Mouse (Mus musculus) small intestine, adult 2 months (tissue): ENCODE measurements around the gene Ms4a4d. TPM values are rescaled to one million over a fixed set of nuclear protein-coding genes. Genes with fewer than 3 reads are reported as not detected.

Experiments used
- H3K27ac ChIP-seq: fragments of 200-500 bp; 2 replicates; pipeline ENCODE4 v1.5.1; 2012; ENCODE audit warnings: low read depth, low read length, control low read depth, inconsistent platforms; ENCODE audit not compliant: insufficient read depth
- H3K27me3 ChIP-seq: fragments of 200-500 bp; 2 replicates; pipeline ENCODE4 v1.6.1; 2012; ENCODE audit warnings: mild to moderate bottlenecking, moderate library complexity, low read length, inconsistent platforms; ENCODE audit not compliant: control insufficient read depth, insufficient read depth
- H3K36me3 ChIP-seq: fragments of 200-500 bp; 2 replicates; pipeline ENCODE4 v1.6.1; 2012; ENCODE audit warnings: mild to moderate bottlenecking, low read length, control low read depth, inconsistent platforms; ENCODE audit not compliant: control insufficient read depth, insufficient read depth
- H3K4me1 ChIP-seq: fragments of 200-500 bp; 2 replicates; pipeline ENCODE4 v1.6.1; 2012; ENCODE audit warnings: low read length, inconsistent platforms, mixed read lengths; ENCODE audit not compliant: control insufficient read depth, insufficient read depth, insufficient read length
- H3K4me3 ChIP-seq: fragments of 200-500 bp; 2 replicates; pipeline ENCODE4 v1.5.1; 2012; ENCODE audit warnings: low read depth, mild to moderate bottlenecking, control low read depth, inconsistent platforms, low read length, moderate library complexity
- CTCF ChIP-seq: fragments of 200-500 bp; IDR thresholded peaks from 2 replicates; pipeline ENCODE4 v1.5.1; 2012; ENCODE audit warnings: low read depth, mild to moderate bottlenecking, control low read depth, inconsistent platforms, low read length, moderate library complexity, mixed read lengths; ENCODE audit not compliant: insufficient replicate concordance, insufficient read length; ENCODE audit errors: extremely low read depth
- POLR2A ChIP-seq: fragments of 200-500 bp; IDR thresholded peaks from 2 replicates; pipeline ENCODE4 v1.6.1; 2012; ENCODE audit warnings: low read depth, mild to moderate bottlenecking, control low read depth, inconsistent platforms, low read length, moderate library complexity
- WGBS: fragments of 180-500 bp; shearing (Covaris S2); methylation state at CpG from one replicate; pipeline ENCODE4 v1.1.7; 2018; 5-methylcytosine and 5-hydroxymethylcytosine counted together
- polyA plus RNA-seq: library from polyadenylated mRNA; depleted of rRNA; stranded (reverse); fragments of >200 nt; gene quantifications from 2 replicates; pipeline ENCODE4 v1.2.3, GENCODE M21; 2012; rRNA removed

Gene Ms4a4d
- polyA plus RNA-seq, 1 experiment, result 6.6 TPM

DNA sequence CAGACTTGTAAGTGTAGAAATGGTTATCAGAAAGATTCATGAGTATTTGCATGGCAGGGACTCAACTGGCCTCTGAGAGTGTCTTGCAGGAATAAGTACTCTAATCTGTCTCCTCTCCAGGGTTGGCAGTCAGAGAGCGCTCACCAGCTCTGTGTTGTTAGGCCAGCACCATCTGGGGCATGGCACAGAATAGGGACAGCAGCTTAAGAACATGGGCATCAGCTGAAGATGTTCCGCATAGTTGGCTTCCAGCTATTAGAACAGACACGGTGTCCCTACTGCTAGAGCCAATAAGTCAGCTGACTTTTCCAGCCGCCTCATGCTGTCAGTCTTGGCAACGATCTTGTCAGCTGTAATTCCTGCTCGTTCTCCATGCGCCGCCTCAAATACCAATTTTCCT lies 38.4 kb downstream of the Ms4a4d start:
- H3K4me1 ChIP-seq, result no peaks in the 10 kb centered on the region
- 83% methylated on average over 8 of the region's 8 CpGs for WGBS
- H3K27ac ChIP-seq, result no peak overlapping the region
- no peaks in the 10 kb centered on the region for H3K27me3 ChIP-seq
- no peak overlapping the region for H3K4me3 ChIP-seq
- H3K36me3 ChIP-seq, result no peaks in the 10 kb centered on the region
- TF ChIP-seq CTCF (no peak), POLR2A (no peak)

DNA sequence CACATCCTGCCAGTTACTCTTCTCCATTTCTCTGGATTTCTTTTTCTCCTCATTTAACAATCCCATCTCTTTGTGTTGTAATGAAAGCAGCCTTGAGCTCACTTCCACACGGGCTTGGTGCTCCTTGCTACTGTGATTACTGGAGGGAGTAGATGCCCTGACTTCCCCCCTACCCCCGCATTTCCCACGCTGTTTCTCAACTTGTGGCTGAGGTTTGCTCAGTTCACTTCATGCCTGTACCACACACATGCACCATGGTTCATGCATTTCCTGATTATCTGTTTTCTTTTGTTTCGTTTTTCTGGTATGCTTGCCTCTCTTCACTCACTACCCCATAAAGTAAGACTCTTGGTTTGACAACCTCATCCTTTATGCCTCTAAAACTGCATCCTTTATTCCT lies 52.6 kb downstream of the Ms4a4d start:
- Histone ChIP-seq H3K4me1 (peaks cover 2% of the 10 kb centered on the region; the same call in 1 of the 2 replicates), H3K36me3 (no peaks in the 10 kb centered on the region), H3K4me3 (no peak overlapping the region), H3K27ac (no peak overlapping the region), H3K27me3 (no peaks in the 10 kb centered on the region)
- TF ChIP-seq POLR2A (no peak), CTCF (no peak)
- 56% methylated on average over 4 of the region's 4 CpGs for WGBS

DNA sequence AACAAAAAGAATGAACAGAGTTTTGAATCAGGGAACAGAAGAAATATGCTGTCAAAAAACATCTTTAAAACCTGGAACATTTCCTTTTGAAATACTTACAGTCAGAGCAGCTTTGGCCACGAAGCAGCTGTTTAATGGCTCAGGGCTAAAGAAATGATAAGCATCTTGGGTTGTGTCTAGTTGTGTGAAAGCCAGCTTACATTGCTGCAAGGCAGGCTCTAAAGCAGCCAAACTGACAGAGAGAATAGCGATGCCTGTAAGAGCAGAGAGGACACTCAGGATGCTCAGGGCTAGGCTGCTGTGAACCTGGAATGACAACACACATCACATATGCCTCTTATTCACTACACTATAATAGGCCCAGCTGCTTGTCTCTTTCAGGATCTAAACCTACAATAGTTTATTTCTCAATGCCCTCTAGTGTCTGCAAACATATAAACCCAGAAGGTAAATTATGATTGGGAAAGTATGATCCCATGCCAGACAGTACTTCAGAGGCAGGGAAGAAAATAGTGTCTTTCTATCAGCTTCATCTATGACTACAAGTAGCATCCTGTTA lies 53.4 kb downstream of the Ms4a4d start:
- H3K27me3 ChIP-seq, result no peaks in the 10 kb centered on the region
- H3K36me3 ChIP-seq, result no peaks in the 10 kb centered on the region
- no peak overlapping the region for H3K4me3 ChIP-seq
- no peak overlapping the region for H3K27ac ChIP-seq
- 55% methylated on average over 2 of the region's 2 CpGs for WGBS
- H3K4me1 ChIP-seq, result peaks cover 2% of the 10 kb centered on the region; the same call in 1 of the 2 replicates
- TF ChIP-seq CTCF (no peak), POLR2A (no peak)

DNA sequence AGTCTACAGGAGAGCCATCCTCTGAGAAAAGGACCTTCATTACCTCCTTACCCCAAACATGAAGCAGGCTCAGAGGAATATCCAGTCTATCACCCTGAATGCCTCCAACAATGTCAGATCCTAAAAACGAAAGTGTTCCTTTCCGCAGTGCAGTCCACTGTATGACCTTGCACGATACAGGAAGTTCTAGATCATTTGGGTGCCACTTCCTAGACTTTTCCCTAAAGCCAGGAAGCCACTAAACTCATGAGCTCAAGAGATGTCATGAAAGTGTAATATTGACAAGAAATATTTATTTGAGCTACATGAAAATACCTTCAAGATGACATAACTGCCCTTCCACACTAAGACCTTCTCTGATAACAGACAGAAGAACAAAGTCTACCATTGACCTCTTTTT lies 64.7 kb downstream of the Ms4a4d start:
- no peak overlapping the region for H3K27ac ChIP-seq
- H3K36me3 ChIP-seq, result no peaks in the 10 kb centered on the region
- TF ChIP-seq CTCF, result no peak
- TF ChIP-seq POLR2A, result no peak
- no peaks in the 10 kb centered on the region for H3K4me1 ChIP-seq
- WGBS, result 77% methylated on average over 3 of the region's 3 CpGs
- no peaks in the 10 kb centered on the region for H3K27me3 ChIP-seq
- H3K4me3 ChIP-seq, result no peak overlapping the region

DNA sequence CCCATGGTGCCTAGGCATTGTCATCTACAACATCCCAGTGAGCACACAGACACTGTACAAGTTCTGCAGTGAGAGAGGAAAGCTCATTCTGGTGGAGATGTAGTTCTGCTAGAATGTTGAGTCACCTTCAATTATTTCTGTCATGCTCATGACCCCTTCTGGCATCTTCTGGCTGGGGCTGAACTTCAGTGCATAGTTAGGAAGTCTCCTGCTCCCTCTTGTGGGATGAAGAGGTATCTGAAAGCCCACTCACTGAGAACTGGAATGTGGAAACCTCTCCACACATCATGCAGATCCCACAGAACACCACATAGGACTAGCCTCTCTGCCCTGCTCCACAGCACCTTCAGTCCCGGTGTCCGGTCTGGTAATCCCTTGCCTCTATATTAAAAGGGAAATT lies 65.4 kb downstream of the Ms4a4d start:
- WGBS, result 76% methylated on average over 2 of the region's 2 CpGs
- TF ChIP-seq POLR2A (no peak), CTCF (peak; percentile 37; the same call in 1 of the 2 replicates)
- H3K36me3 ChIP-seq, result no peaks in the 10 kb centered on the region
- no peak overlapping the region for H3K27ac ChIP-seq
- H3K4me3 ChIP-seq, result no peak overlapping the region
- H3K27me3 ChIP-seq, result no peaks in the 10 kb centered on the region
- H3K4me1 ChIP-seq, result no peaks in the 10 kb centered on the region

DNA sequence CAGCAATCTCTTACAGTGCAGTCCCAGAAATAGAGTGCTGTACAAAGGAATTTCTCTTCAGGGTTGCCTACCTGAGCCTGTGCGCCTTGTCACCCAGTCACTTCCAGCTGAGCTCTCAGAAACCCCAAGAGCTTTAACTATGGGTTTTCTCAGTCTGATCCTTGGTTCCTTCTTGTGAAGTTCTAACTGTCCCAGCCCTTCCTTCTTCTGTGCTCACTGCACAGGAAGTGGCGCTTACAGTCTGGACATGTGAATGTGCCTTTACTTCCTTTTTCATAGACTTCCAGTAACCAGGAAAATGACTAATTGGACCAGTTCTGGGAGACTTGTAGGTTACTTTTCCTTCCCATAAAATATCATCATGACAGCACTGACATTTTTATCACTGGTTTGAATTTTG lies 68.0 kb downstream of the Ms4a4d start, which contains the start of gene Ms4a6d:
Gene Ms4a6d, minus strand, starts transcription at position 247 of the 400 bp plus-strand sequence.
- Histone ChIP-seq H3K36me3 (no peaks in the 10 kb centered on the region), H3K27ac (no peak within 1 kb of the TSS), H3K4me1 (no peaks in the 10 kb centered on the region), H3K27me3 (no peaks in the 10 kb centered on the region), H3K4me3 (no peak within 1 kb of the TSS)
- WGBS, result 87% methylated on average over 2 of the region's 2 CpGs
- TF ChIP-seq CTCF (no peak), POLR2A (no peak)

Other genes with a start within 250 kb of the Ms4a4d start
- gene Ms4a14, start 222.3 kb upstream of the Ms4a4d start, polyA plus RNA-seq, result 0.05 and 0.10 TPM in 2 replicates
- gene Ms4a7, start 200.7 kb upstream of the Ms4a4d start, polyA plus RNA-seq, result 0.91 and 1.0 TPM in 2 replicates
- gene Ms4a4a, start 161.3 kb upstream of the Ms4a4d start, polyA plus RNA-seq, result 0.35 and 0.41 TPM in 2 replicates
- 0.27 and 0.51 TPM in 2 replicates for gene Ms4a4c, start 132.0 kb upstream of the Ms4a4d start, polyA plus RNA-seq
- 0.60 and 0.63 TPM in 2 replicates for gene Ms4a4b, start 93.2 kb upstream of the Ms4a4d start, polyA plus RNA-seq
- 1.1 and 1.6 TPM in 2 replicates for gene Ms4a6c, start 67.4 kb upstream of the Ms4a4d start, polyA plus RNA-seq
- gene Gm8369, start 50.9 kb upstream of the Ms4a4d start, polyA plus RNA-seq, result 0.28 and 0.82 TPM in 2 replicates
- gene Ms4a6b, start 20.3 kb upstream of the Ms4a4d start, polyA plus RNA-seq, result 1.2 and 1.3 TPM in 2 replicates
- 1.5 and 1.7 TPM in 2 replicates for gene Ms4a6d, start 68.0 kb downstream of the Ms4a4d start, polyA plus RNA-seq
- gene Ms4a2, start 86.9 kb downstream of the Ms4a4d start, polyA plus RNA-seq, result not detected in 2 replicates
- gene Ms4a3, start 104.0 kb downstream of the Ms4a4d start, polyA plus RNA-seq, result not detected in 2 replicates
- not detected in 2 replicates for gene Oosp2, start 123.8 kb downstream of the Ms4a4d start, polyA plus RNA-seq
- gene Oosp1, start 154.3 kb downstream of the Ms4a4d start, polyA plus RNA-seq, result 0.38 TPM in 1 of 2 replicates, not detected in the other
- gene Oosp3, start 160.3 kb downstream of the Ms4a4d start, polyA plus RNA-seq, result not detected in 2 replicates
- 0.09 and 8.4 TPM in 2 replicates for gene Gif, start 210.8 kb downstream of the Ms4a4d start, polyA plus RNA-seq
- 1.8 and 4.0 TPM in 2 replicates for gene Mrpl16, start 233.6 kb downstream of the Ms4a4d start, polyA plus RNA-seq